Mouse (Mus musculus) heart, embryonic 14.5 days (tissue): ENCODE data around the gene Slc12a8. TPM values are rescaled to one million over a fixed set of nuclear protein-coding genes. Genes with fewer than 3 reads are reported as not detected.

ENCODE experiments used
- ATAC-seq: fragments of 200-750 bp; cut with Nextera tagmentation; 2 replicates; pipeline ENCODE4 v1.8.0; 2017; ENCODE audit warnings: low read depth, moderate TSS enrichment; ENCODE audit not compliant: insufficient number of reproducible peaks, insufficient read depth, low FRiP score
- H3K27ac ChIP-seq, 2 experiments: fragments of 200-500 bp in 1 of 2; fragments of 300-500 bp in 1 of 2; sonication (generic) in 1 of 2; replicated peaks in 1 of 2; 2 replicates each; pipeline ENCODE4 v1.5.1; 2012 to 2014; ENCODE audit warnings: low read depth in 2 of 2, low read length in 2 of 2, control low read depth in 1 of 2, mild to moderate bottlenecking in 1 of 2, mixed read lengths in 1 of 2; ENCODE audit not compliant: control insufficient read depth in 1 of 2, insufficient read depth in 1 of 2
- H3K27me3 ChIP-seq: fragments of 300-500 bp; sonication (generic); 2 replicates; pipeline ENCODE4 v1.6.1; 2014; ENCODE audit warnings: mild to moderate bottlenecking, low read length, control low read depth; ENCODE audit not compliant: control insufficient read depth, insufficient read depth
- H3K36me3 ChIP-seq: fragments of 300-500 bp; sonication (generic); 2 replicates; pipeline ENCODE4 v1.6.1; 2014; ENCODE audit warnings: mild to moderate bottlenecking, control low read depth, low read length, mixed read lengths; ENCODE audit not compliant: control insufficient read depth, insufficient read depth
- H3K4me1 ChIP-seq, 2 experiments: fragments of 200-500 bp in 1 of 2; fragments of 300-500 bp in 1 of 2; sonication (generic) in 1 of 2; 2 replicates each; pipeline ENCODE4 v1.6.1; 2012 to 2014; ENCODE audit warnings: low read length in 2 of 2, control low read depth in 1 of 2, mixed read lengths in 1 of 2; ENCODE audit not compliant: control insufficient read depth in 2 of 2, insufficient read depth in 2 of 2
- H3K4me2 ChIP-seq: fragments of 300-500 bp; sonication (generic); 2 replicates; pipeline ENCODE4 v1.6.1; 2014; ENCODE audit warnings: mild to moderate bottlenecking, low read length
- H3K4me3 ChIP-seq, 2 experiments: fragments of 200-500 bp in 1 of 2; fragments of 300-500 bp in 1 of 2; sonication (generic) in 1 of 2; 2 replicates each; pipeline ENCODE4 v1.5.1; 2012 to 2014; ENCODE audit warnings: low read length in 2 of 2, mild to moderate bottlenecking in 2 of 2, control low read depth in 1 of 2, low read depth in 1 of 2, moderate library complexity in 1 of 2; ENCODE audit not compliant: control insufficient read depth in 1 of 2, insufficient read depth in 1 of 2
- H3K9ac ChIP-seq: fragments of 300-500 bp; sonication (generic); 2 replicates; pipeline ENCODE4 v1.6.1; 2014; ENCODE audit warnings: mild to moderate bottlenecking, low read length
- H3K9me3 ChIP-seq: fragments of 300-500 bp; sonication (generic); 2 replicates; pipeline ENCODE4 v1.6.1; 2016; ENCODE audit warnings: low read length, control low read depth; ENCODE audit not compliant: control insufficient read depth
- WGBS: fragments of 180-500 bp; shearing (Covaris S2); extraction: QIAGEN DNeasy Blood & Tissue Kit; methylation state at CpG from one replicate; pipeline ENCODE4 v1.1.7; 2014; 5-methylcytosine and 5-hydroxymethylcytosine counted together
- polyA plus RNA-seq: library from polyadenylated mRNA; unstranded; fragments of >200 nt; fragmentation: Nextera tagmentation; extraction: Ambion mirVana; gene quantifications from 2 replicates; pipeline ENCODE4 v1.2.1, GENCODE M21; 2014

Slc12a8 gene
- polyA plus RNA-seq, 1 experiment from 2014 or later: 1.9 TPM

- no peak for ATAC-seq
- no peak overlapping the region for H3K27ac ChIP-seq
- WGBS: 87% methylated on average over 9 of the region's 9 CpGs
These were observed 107.5 kb downstream of the Slc12a8 start for GRCm38 (mm10) chr16:33624586-33624985.

DNA sequence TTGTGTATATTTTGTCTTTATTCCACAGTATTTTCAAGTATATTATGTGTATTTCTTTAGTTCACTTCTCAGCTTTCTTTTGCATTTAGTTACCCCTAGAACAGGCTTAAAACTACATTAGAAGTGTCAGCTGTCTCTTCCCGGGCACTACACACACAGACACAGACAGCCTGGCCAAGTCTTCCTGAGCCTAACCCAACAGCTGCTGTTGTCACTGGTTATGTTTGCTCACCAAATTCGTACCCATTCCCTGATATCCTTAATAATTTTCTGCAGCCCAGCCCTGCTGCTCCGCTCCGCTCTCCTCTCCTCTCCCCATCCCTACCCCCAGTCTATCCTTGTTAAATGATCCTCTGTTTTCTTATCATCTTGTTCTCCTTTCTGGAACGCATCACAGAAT is 112.4 kb downstream of the Slc12a8 start:
- Histone ChIP-seq H3K4me2 (no peak overlapping the region), H3K9ac (no peak overlapping the region), H3K4me1 (no peaks in the 10 kb centered on the region), H3K27me3 (no peaks in the 10 kb centered on the region), H3K27ac (no peak overlapping the region), H3K36me3 (no peaks in the 10 kb centered on the region), H3K9me3 (0 out of 2 replicates have a peak, but pooled peaks cover 3% of the 10 kb centered on the region), H3K4me3 (no peak overlapping the region)
- 81% methylated on average over 5 of the region's 5 CpGs for WGBS
- ATAC-seq: no peak

More at GRCm38 (mm10) chr16:33624586-33624985, 107.5 kb downstream of the Slc12a8 start:
- Histone ChIP-seq H3K4me3 (no peak overlapping the region), H3K4me1 (no peaks in the 10 kb centered on the region), H3K36me3 (no peaks in the 10 kb centered on the region), H3K9ac (no peak overlapping the region), H3K27me3 (no peaks in the 10 kb centered on the region), H3K9me3 (no peaks in the 10 kb centered on the region), H3K4me2 (no peak overlapping the region)

DNA sequence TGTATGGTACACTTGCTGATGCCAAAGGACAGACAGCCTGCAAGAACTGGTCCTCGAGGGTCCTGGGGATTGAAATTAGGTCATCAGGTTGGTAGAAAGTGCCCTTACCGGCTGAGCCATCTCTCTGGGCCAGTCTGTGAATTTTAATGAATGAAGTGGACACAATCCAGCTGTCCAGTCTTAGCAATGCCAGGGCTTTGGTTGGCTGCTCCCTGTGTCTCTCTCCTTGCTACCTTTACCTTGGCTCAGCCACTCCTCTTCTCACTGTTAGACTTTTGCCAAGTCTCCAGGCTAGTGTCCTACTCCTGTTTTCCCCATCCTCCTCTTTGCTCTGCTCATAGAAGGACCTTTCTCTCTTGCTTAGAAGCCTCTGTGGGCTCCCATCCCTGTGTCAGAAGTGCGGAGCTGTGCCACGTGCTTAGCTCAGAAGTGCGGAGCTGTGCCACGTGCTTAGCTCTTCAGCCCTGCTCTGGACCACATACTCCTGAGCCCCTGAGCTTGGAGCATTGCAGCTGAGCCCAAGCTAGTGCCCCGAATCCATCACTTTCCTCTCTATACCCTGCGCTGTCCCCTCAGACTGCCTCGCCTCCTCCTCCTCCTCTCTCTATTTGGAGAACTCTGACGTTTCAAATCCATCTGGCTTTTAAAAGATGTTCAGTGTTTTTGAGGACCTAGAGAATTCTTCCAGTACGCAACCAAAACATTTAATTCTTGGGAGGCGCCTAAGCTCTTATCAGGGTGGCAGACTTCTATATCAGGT is 118.9 kb downstream of the Slc12a8 start:
- no peak overlapping the region for H3K4me2 ChIP-seq

DNA sequence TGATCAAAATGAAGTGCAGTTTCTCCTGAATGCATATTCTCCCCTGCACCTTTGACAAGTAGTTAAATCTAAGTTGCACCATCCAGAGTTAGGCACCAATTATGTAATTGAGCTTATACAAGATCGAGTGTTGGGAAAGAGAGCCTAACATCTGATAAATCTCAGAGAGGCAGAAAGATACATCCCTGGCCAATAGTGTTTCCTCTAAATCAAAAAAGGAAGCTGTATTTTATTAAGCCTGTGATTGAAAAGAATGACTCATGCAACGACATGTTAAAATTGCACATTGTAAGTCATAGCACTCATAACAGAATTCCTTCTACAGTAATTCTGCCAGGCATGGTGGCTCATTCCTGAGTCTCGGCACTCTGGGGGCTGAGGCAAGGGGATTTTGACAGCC is 124.7 kb downstream of the Slc12a8 start:
- Histone ChIP-seq H3K9me3 (no peaks in the 10 kb centered on the region), H3K27me3 (no peaks in the 10 kb centered on the region), H3K4me3 (no peak overlapping the region), H3K36me3 (no peaks in the 10 kb centered on the region), H3K4me1 (no peaks in the 10 kb centered on the region), H3K27ac (no peak overlapping the region), H3K4me2 (no peak overlapping the region), H3K9ac (no peak overlapping the region)
- no peak for ATAC-seq
- 49% methylated on average over 3 of the region's 3 CpGs for WGBS

More for the DNA sequence above, 118.9 kb downstream of the Slc12a8 start:
- 0 out of 2 replicates have a peak, but pooled peaks cover 3% of the 10 kb centered on the region for H3K9me3 ChIP-seq
- ATAC-seq: no peak
- WGBS: 74% methylated on average over 12 of the region's 12 CpGs
- H3K27ac ChIP-seq: no peak overlapping the region
- H3K4me1 ChIP-seq: no peaks in the 10 kb centered on the region
- no peak overlapping the region for H3K4me3 ChIP-seq
- H3K36me3 ChIP-seq: no peaks in the 10 kb centered on the region
- no peaks in the 10 kb centered on the region for H3K27me3 ChIP-seq
- no peak overlapping the region for H3K9ac ChIP-seq

DNA sequence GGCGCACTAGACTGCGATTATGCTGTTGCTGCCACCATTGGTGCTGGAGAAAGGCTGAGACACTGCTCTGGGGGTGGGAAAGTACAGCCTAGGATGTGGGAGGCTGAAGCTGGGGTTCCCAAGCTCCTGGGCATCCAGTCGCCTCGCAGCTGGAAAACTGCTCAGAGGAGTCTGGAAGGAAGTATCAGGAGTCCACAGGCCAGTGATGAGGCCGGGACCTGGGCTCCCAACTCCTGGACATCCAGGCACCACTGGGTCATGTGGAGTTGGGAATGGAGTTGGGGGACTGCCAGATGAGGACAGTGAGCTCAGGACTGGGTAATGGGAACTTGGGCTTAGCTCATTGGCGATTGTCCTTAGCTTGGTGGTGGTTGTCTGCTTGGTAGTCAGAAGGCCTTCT is 136.0 kb downstream of the Slc12a8 start:
- 86% methylated on average over 6 of the region's 6 CpGs for WGBS

GRCm38 (mm10) chr16:33655443-33655842 is 138.3 kb downstream of the Slc12a8 start:
- no peaks in the 10 kb centered on the region for H3K27me3 ChIP-seq
- H3K4me2 ChIP-seq: no peak overlapping the region
- H3K4me3 ChIP-seq: no peak overlapping the region
- WGBS: 86% methylated on average over 3 of the region's 3 CpGs
- peaks cover 7 to 8% of the 10 kb centered on the region in 2 experiments for H3K4me1 ChIP-seq
- no peak for ATAC-seq
- no peaks in the 10 kb centered on the region for H3K36me3 ChIP-seq
- H3K9me3 ChIP-seq: peaks cover 5% of the 10 kb centered on the region
- H3K9ac ChIP-seq: no peak overlapping the region
- H3K27ac ChIP-seq: no peak overlapping the region

More for the DNA sequence above, 136.0 kb downstream of the Slc12a8 start:
- Histone ChIP-seq H3K9me3 (peaks cover 16% of the 10 kb centered on the region), H3K9ac (no peak overlapping the region), H3K4me3 (no peak overlapping the region), H3K4me2 (no peak overlapping the region), H3K36me3 (no peaks in the 10 kb centered on the region), H3K27me3 (no peaks in the 10 kb centered on the region), H3K27ac (no peak overlapping the region), H3K4me1 (no peaks in the 10 kb centered on the region)
- no peak for ATAC-seq

DNA sequence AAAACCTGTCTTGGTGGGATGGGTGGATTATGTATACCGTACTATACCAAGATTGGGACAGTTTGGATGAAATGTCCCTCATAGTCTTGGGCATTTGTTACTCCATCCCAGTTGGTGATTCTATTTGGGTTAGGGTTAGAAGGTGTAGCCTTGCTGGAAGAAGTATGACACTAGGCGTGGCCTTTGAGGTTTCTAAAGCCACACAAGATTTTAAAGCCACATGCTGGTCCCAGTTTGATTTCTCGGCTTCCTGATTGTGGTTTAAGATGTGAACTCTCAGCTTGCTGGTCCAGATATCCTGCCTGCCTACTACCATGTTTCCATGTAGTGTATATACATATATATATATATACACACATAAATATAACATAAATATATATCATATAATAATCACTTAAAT is 140.1 kb downstream of the Slc12a8 start:
- Histone ChIP-seq H3K4me1 (peaks cover 7 to 8% of the 10 kb centered on the region in 2 experiments), H3K27me3 (no peaks in the 10 kb centered on the region), H3K9me3 (no peaks in the 10 kb centered on the region), H3K4me2 (no peak overlapping the region), H3K27ac (no peak overlapping the region), H3K9ac (no peak overlapping the region), H3K36me3 (no peaks in the 10 kb centered on the region), H3K4me3 (no peak overlapping the region)
- WGBS: 93% methylated on average over 3 of the region's 3 CpGs
- ATAC-seq: no peak

- H3K4me2 ChIP-seq: no peak overlapping the region
- no peaks in the 10 kb centered on the region for H3K36me3 ChIP-seq
- H3K9ac ChIP-seq: no peak overlapping the region
- WGBS: 100% methylated on average over 3 of the region's 3 CpGs
- ATAC-seq: no peak
- no peaks in the 10 kb centered on the region for H3K9me3 ChIP-seq
- H3K4me1 ChIP-seq: peaks cover 7 to 8% of the 10 kb centered on the region in 2 experiments
- no peaks in the 10 kb centered on the region for H3K27me3 ChIP-seq
- no peak overlapping the region for H3K27ac ChIP-seq
- H3K4me3 ChIP-seq: no peak overlapping the region
These were observed 141.0 kb downstream of the Slc12a8 start for GRCm38 (mm10) chr16:33658121-33658520.
